Mouse (Mus musculus) neural tube, embryonic 10.5 days (tissue): ENCODE measurements around the gene Acss2.

Experiments used
- DNase-seq: peaks from one replicate; pipeline ENCODE4 v3.0.0-alpha.2; 2017; ENCODE audit warnings: low spot score; ENCODE audit errors: extremely low spot score

Gene Acss2

GRCm38 (mm10) chr2:155627030-155627738 is 109.4 kb downstream of the Acss2 start:
- DNase-seq = peak; percentile 84

DNA sequence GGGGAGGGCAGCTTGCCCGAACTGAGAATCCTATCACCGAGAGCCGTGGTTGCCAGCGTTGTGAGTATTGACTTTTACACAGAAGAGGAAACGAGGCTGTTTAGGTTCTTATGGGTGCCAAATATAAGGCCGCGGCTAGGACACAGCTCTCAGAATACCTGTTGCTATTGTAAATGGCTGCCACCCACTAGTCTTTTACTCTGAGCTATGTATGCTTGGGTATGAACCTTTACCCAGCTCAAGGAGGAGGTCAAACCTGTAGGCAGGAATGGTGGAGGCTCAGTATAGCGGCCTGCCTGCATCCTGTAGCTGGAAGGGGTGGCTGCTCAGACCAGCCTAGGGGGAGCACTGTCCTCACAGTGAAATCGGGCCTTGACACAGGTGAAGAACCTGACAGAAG is 110.4 kb downstream of the Acss2 start:
- no peak for DNase-seq

DNA sequence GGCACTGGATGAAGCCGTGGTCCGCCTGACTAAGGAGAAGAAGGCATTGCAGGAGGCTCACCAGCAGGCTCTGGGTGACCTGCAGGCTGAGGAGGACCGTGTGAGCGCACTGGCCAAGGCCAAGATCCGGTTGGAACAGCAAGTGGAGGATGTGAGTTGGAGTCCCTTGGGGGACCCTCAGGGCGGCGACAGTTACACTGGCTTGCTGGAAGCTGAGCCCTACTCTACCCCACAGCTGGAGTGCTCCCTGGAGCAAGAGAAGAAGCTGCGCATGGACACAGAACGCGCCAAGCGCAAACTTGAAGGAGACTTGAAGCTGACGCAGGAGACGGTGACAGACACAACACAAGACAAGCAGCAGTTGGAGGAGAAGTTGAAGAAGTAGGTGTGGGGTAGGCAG is 110.8 kb downstream of the Acss2 start:
- no peak for DNase-seq

- peak; percentile 63 for DNase-seq
These were observed 111.5 kb downstream of the Acss2 start for GRCm38 (mm10) chr2:155629231-155629661.

DNA sequence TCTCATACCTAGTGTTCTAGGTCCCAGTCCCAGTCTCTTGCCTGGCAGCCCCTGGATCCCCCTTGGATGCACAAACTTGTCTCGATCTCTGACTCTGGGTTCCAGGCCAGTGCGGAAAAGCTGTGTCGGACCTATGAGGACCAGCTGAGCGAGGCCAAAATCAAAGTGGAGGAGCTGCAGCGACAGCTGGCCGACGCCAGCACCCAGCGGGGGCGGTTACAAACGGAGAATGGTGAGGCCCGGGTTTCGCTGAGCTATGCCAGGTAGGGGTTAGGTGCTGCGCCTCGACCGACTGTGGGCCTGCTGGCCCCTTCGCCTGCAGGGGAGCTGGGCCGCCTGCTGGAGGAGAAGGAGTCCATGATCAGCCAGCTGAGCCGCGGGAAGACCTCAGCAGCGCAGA is 112.4 kb downstream of the Acss2 start:
- DNase-seq = no peak

- peak; percentile 53 for DNase-seq
These were observed 113.1 kb downstream of the Acss2 start for GRCm38 (mm10) chr2:155630590-155631416.

DNA sequence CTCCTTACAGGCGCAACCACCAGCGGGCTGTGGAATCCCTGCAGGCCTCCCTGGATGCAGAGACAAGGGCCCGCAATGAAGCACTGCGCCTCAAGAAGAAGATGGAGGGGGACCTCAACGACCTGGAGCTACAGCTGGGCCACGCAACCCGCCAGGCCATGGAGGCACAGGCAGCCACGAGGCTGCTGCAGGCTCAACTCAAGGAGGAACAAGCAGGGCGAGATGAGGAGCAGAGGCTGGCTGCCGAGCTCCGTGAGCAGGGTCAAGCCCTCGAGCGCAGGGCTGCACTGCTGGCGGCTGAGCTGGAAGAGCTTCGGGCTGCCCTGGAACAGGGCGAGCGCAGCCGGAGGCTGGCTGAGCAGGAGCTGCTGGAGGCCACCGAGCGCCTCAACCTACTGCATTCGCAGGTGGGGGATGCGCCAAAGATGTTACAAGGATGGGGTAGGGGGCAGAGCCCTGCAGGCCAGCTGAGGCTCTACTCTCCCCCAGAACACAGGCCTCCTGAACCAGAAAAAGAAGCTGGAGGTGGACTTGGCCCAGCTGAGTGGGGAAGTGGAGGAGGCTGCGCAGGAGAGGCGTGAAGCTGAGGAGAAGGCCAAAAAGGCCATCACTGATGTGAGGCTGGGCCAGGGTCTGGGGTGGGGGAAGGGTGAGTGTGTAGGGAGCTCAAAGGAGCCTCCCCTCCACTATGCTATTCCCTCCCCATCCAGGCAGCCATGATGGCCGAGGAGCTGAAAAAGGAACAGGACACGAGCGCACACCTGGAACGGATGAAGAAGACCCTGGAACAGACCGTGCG is 114.6 kb downstream of the Acss2 start:
- no peak for DNase-seq

DNA sequence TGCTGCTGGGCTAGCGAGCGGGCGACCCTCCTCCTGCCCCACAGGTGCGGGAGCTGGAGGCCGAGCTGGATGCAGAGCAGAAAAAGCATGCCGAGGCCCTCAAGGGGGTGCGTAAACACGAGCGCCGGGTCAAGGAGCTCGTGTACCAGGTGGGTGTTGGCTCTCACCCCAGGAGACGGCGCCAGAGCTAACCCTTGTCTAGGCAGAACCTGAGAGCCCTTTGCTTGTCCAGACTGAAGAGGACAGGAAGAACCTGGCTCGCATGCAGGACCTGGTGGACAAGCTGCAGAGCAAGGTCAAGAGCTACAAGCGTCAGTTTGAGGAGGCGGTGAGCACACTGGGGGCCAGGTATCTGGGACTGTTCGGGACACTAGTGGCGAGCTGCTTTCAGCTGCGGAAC is 115.4 kb downstream of the Acss2 start:
- no peak for DNase-seq

DNA sequence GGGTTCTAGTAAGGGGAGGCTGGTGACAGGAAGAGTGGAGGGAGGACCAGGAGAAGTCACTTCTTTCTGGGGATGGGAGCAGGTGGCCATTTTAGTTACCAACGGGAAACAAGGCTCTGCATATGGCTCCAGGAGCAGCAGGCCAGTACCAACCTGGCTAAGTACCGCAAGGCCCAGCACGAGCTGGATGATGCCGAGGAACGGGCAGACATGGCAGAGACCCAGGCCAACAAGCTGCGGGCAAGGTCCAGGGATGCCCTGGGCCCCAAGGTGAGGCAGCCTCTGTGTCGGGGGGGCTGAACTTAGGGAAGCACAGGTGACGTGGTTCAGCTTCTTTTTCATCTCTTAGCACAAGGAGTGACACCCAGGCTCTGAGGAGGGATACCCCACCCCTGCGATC is 116.0 kb downstream of the Acss2 start:
- no peak for DNase-seq

DNA sequence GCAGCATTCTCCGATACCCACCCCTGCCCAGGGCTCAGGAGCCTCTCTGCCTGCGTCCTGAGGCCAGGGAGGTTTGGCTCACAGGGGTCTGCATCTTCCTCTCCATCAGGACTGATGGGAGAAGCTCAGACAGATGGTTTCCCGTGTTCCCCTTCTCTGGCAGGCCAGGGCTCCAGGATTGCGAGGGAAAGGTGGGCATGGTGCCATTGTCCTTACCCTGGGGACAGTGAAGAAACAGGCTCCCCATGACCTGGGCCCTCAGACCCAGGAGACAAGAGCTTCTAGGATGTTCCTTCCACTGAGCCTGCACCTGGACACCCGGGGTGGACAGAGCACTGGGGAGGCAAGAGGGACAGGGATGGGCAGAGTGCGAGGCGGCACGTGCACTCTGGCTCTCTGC is 116.8 kb downstream of the Acss2 start:
- DNase-seq = no peak
